Mouse (Mus musculus) right cerebral cortex, adult 18-20 months (tissue): Measurements from ENCODE around the gene Rap2c.
A peak's percentile ranks its signal among the peaks of the same experiment; 100 is the strongest.

ENCODE experiments used
- DNase-seq: peaks from one replicate; pipeline ENCODE4 v3.0.0; 2022; ENCODE audit warnings: mixed read lengths

The Rap2c gene

GRCm38 (mm10) chrX:51017851-51018785, at the start of gene Rap2c:
Gene Rap2c, minus strand, starts transcription at chrX:51018018.
- DNase-seq, result peak; percentile 43

- DNase-seq, result no peak
Observed at GRCm38 (mm10) chrX:51066539-51067286, 48.9 kb upstream of the Rap2c start.

GRCm38 (mm10) chrX:51065773-51066172, 48.0 kb upstream of the Rap2c start:
- DNase-seq, result peak; percentile 33

- no peak for DNase-seq
Observed at GRCm38 (mm10) chrX:51065158-51065664, 47.4 kb upstream of the Rap2c start.

GRCm38 (mm10) chrX:51060220-51060619, 42.4 kb upstream of the Rap2c start:
- no peak for DNase-seq

- no peak for DNase-seq
Observed at GRCm38 (mm10) chrX:51058741-51059140, 40.9 kb upstream of the Rap2c start.

GRCm38 (mm10) chrX:51058317-51058716, 40.5 kb upstream of the Rap2c start:
- DNase-seq, result no peak

- no peak for DNase-seq
Observed at GRCm38 (mm10) chrX:51051680-51052461, 34.1 kb upstream of the Rap2c start.

GRCm38 (mm10) chrX:51035678-51036209, 17.9 kb upstream of the Rap2c start:
- no peak for DNase-seq

GRCm38 (mm10) chrX:51019884-51020283, 2.1 kb upstream of the Rap2c start:
- no peak for DNase-seq

GRCm38 (mm10) chrX:51018786-51019179, 965 bp upstream of the Rap2c start:
- peak; percentile 69 for DNase-seq

- DNase-seq, result no peak
Observed at GRCm38 (mm10) chrX:51016926-51017325, 892 bp downstream of the Rap2c start.

- no peak for DNase-seq
Observed at GRCm38 (mm10) chrX:51012280-51012679, 5.5 kb downstream of the Rap2c start.

GRCm38 (mm10) chrX:51010323-51010722, 7.5 kb downstream of the Rap2c start:
- no peak for DNase-seq

GRCm38 (mm10) chrX:51000791-51001190, 17.0 kb downstream of the Rap2c start:
- no peak for DNase-seq

GRCm38 (mm10) chrX:50995310-50995709, 22.5 kb downstream of the Rap2c start:
- no peak for DNase-seq

GRCm38 (mm10) chrX:50991324-50991723, 26.5 kb downstream of the Rap2c start:
- DNase-seq, result no peak

- DNase-seq, result no peak
Observed at GRCm38 (mm10) chrX:50989940-50990339, 27.9 kb downstream of the Rap2c start.

- DNase-seq, result no peak
Observed at GRCm38 (mm10) chrX:50988581-50988980, 29.2 kb downstream of the Rap2c start.

- peak; percentile 14 for DNase-seq
Observed at GRCm38 (mm10) chrX:50978428-50978827, 39.4 kb downstream of the Rap2c start.

GRCm38 (mm10) chrX:50972145-50972544, 45.7 kb downstream of the Rap2c start:
- DNase-seq, result no peak

- no peak for DNase-seq
Observed at GRCm38 (mm10) chrX:50969907-50970306, 47.9 kb downstream of the Rap2c start.
